Mouse (Mus musculus) cerebellum, adult (tissue): ENCODE measurements around the gene Areg.

Experiments
- ATAC-seq: cut with Nextera tagmentation; 2 replicates; pipeline ENCODE4 v1.9.2; 2017; ENCODE audit warnings: mild to moderate bottlenecking, moderate library complexity, mixed read lengths; ENCODE audit not compliant: insufficient number of reproducible peaks, low FRiP score, low TSS enrichment

Gene Areg

DNA sequence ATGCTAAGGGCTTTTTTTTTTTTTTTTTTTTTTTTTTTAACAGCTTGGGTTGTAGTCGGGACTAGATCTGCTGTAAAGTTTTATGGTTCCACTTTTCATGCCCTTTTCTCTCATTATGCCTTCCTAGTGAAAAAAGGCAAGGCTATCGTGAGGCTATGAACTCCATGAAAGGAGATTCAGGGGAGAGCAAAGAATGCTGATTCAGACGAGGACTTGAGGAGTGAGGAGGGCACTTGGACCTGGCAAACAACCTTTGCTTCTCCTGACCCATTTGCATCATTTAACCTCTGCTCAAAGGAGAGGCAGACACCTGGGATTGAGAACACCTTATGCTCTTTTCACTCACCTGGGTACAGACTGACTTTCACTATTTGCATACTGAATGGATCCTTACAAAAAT lies 17.8 kb downstream of the Areg start:
- ATAC-seq: no peak

DNA sequence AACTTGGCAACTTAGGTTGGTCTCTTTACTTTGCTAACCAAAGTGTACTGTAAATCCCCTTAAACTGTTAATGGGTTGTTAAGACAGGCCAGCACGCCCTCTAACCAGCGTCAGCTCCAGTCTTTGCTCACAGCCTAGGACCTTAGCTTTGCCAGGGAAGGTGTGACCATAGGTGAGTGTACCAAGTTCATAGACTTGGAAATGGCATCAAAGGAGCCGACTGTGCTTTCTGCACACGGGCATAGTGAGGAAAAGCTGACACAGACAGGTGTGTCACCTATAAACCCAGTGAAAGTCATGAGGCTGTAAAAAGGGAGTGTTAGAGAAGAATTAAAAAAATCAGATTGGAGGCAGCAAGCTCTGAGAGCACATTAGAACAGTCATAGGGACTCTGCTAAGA lies 23.4 kb downstream of the Areg start:
- ATAC-seq: no peak

DNA sequence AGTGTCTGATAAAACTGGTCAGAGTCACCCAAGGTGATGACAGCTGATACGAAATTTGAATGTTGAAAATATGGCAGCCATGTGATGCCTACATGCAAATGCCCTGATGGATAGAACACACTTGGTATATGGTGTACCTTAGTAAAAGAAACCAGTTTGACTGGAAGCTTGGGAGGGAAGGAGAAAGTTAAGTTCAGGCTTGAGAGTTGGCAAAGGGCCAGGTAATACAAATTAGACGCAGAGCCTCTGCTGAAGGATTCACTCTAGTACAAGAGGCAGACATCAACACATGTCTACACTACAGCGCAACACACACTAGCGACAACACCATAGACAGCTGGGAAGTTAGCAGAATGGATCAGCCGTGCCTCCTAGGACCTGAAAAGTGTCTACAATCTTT lies 27.2 kb downstream of the Areg start:
- ATAC-seq: no peak

DNA sequence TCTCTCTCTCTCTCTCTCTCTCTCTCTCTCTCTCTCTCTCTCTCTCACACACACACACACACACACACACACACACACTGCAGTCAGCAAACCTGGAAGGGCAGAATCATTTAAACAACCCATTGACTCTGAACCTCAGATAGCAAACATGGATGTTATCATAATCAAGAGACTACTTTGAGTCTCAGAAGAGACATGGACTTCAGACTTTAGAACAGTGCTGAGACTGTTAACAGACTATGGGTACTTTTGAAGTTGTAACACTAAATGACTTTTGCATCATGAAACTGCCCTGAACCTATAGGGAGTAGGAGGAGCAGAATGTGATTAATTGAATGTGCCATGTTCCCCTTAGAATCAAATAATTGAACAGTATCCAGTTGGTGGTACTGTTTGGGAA lies 37.0 kb downstream of the Areg start:
- ATAC-seq: no peak

DNA sequence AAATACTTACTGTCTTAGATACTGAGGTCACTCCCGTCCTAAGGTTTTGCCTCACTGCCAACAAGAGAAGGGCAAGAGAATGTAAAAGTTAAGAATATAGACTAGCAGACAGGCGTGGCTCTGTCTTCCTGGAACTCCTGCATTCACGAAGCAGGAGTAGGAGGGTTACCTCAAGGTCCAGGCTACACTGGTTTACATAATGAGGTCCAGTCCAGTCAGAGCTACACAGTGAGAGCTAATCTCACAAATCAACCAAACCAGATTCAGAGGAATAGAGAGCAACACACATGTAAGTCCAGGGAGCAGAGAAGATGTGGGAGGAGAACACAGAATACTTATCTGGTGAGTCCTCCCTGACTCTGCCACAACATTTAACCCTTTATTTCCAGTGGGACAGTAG lies 55.2 kb downstream of the Areg start:
- no peak for ATAC-seq
